Mouse (Mus musculus): ENCODE data around the gene Fn3k.

Fn3k gene

DNA sequence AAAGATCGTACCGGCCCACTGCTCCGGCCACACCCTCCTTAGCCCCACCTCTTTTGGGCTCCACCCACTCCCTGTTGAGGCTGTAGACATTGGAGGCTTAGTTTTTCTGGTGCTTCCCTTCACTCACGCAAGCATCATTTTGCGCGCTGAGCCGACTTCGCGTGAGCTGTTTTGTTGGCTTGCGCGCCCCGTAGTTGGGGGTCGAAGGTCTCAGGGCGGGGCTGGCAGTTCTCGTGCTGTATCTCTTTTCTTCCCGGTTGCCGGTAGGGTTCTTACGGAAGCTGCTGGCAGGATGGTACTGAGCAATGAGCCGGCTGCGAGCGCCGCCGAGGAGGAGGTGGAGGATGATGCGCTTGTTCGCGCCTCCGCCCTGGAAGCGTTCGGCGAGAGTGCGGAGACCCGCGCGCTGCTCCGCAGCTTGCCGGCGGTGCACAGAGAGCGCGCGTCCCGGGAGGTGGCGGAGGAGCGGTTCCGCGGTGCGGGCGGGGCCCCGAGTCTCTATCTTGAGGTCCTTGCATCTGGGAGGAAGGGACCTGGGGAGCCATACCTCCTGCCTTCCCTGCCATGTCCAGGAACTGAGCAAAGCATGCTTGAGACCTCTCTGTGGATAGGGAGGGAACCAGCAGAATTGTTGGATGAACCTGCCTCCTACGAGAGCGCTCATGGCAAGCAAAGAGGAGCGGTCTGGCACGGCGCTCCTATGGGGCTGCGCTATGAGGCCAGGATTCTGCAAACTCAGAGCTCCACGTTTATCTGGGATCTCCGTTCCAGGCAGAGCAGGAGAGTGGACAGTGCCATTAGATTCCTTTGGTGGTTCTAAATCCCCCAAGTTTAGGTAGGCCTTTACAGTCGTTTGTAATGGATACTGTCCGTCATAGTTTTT is 17.3 kb downstream of the Fn3k start, which contains the start of gene Tbcd:
Gene Tbcd (plus strand): TSS at position 197 of the 883 bp plus-strand sequence.
- DNase-seq (ENCODE audit: low read depth, low spot score) = peak; percentile 85

DNA sequence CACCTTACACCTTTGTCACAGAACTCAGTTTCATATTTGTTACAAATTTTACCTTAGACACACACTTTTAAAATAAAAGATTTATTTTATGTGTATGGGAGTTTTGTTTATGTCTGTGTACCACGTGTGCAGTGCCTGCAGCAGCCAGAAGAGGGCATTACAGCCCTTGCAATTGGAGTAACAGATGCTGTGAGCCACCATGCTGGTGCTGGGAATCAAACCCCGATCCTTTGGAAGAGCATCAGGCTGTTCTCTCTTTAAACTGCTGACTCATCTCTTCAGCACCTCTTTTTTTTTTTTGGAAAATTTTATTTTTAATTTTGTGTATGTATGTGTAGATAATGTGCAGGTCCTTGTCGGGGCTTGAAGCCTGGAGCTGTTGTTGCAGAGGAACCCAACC is 23.2 kb downstream of the Fn3k start:
- DNase-seq (ENCODE audit: low read depth, low spot score) = no peak

DNA sequence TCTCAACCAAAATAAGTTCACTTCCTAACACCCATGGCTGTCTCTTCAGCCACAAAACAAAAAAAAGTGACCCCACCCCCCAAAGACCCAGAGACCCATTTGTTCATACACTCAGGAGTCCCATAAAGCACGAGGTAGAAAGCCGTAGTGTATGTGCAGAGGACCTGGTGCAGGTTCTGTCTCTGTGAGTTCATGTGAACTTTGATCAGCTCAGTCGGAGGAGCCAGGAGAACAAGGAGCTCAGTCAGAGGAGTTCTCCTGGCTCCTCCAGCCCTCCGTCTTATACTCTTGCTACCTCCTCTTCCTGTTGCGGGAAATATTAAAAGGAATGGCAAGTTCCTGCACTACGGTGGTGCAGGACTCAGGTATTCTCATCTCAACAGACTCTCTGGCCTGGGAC is 32.7 kb downstream of the Fn3k start:
- DNase-seq (ENCODE audit: low read depth, low spot score) = no peak

DNA sequence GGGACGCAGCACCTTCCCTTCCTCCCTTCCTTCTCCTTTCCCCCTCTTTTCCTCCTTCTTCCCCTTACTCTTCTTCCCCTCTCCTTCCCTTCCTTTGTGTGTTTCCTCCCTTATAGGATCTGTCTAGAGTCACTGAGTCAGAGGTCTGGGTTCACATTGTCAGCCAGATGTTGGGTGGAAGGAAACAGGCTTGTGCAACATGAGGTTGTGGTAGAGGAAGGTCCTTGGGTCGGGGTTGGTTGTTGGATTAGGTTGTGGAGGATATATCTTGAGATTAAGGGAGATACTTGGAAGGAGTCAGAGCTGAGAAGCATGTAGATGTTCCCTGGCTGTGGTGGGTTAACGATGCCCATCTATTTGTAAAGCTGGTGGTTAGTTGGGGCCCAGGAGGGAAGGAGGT is 40.1 kb downstream of the Fn3k start:
- DNase-seq (ENCODE audit: low read depth, low spot score) = no peak

DNA sequence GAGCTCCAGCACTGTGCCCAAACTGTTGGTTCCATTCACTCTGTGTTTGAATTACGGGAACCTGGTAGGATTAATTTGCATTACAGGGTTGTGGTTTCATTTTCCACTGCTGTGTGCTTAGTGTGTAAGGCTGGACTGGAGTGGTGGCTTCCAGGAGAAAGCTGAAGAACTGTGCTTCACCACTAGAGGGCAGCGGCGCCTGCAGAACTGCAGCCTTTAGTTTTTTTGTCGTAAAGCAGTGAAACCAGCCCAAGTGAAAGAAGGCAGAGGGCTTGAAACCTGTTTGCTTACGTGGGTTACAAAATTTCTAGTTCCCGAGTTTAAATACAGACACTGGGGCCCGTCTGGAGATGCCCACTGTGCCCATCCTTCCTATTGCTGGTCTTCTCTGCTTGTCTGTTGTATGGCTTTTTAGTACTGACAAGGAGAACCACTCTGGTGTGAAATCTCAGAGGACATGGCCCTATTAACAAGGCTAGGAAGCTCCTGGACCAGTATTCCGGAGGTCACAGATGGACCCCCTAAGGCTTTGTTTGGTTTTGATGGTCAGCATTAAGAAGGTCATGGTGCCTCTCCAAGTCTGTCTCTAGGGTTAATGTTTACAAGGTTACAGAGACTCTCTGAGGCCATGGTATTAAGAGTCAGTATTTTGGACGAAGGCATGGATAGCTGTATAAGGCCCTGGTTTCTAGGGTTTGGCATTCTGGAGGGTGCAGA is 41.1 kb downstream of the Fn3k start:
- DNase-seq (ENCODE audit: low read depth, low spot score) = peak; percentile 53

GRCm38 (mm10) chr11:121479476-121480203 is 44.9 kb downstream of the Fn3k start:
- DNase-seq (ENCODE audit: low read depth, low spot score) = no peak

DNA sequence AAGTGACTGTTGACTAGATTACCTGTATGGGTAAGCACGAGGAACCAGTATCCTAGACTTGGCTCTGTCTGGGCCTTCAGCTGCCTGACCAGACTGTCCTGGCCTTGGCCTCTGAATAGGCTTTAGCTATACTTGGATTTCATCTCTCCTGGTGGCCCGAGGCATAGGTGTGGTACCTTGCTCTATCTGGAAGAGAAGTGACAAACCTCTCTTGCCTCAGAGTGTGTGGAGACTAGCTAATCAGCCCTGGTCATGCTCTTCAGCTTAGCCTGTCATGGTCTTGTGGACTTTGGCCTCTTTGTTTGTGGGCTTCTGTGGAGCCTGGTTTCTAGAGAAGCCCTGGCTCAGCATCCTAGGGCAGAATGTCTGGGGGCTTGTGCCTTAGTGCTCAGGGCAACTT is 46.4 kb downstream of the Fn3k start:
- no peak for DNase-seq (ENCODE audit: low read depth, low spot score)

GRCm38 (mm10) chr11:121485882-121486281 is 51.2 kb downstream of the Fn3k start:
- no peak for DNase-seq (ENCODE audit: low read depth, low spot score)

- DNase-seq (ENCODE audit: low read depth, low spot score) = no peak
Observed at GRCm38 (mm10) chr11:121490651-121491050, 55.9 kb downstream of the Fn3k start.
